8 mouse cellular contexts compared by ENCODE assay signal in the genomic region with DNA sequence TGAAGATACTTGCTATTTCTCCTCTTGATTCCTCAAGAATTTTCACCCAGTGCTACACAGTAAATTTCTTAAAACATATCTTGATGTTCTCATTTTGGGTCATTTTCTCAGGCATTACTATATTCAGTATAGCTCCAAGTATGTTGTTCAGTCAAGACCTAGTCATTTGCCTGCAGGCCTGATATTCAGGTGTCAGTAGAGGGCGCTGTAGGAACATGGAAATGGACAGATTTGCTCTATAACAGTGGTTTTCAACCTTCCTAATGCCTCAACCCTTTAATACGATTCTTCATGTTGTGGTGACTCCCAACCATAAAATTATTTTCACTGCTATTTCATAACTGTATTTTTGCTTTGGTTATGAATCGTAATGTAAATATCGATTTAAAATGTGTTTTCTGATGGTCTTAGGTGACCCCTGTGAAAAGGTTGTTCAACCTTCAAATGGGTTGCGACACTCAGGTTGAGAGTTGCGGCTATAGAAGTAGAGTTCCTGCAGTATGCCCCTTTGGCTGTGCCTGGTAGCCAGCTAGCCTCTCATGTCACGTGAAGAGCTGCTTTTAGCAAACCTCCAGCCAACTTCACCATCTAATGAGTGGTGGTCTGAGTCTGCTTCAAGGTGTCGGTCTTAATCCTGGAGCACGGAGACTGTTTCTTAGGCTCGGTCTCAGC. TPM values are rescaled to one million over a fixed set of nuclear protein-coding genes. Genes with fewer than 3 reads are reported as not detected.
DNase-seq lines count a peak whose midpoint lies in the region; ATAC-seq and TF ChIP-seq lines count a peak whose summit lies in the region.

No protein-coding gene starts in this region.

- no peaks in the 10 kb centered on the region for H3K36me3 ChIP-seq in heart, embryonic 11.5 days (ENCODE audit: control insufficient read depth, insufficient read depth, low read length)
- H3K36me3 ChIP-seq in hindbrain, embryonic 11.5 days (ENCODE audit: control insufficient read depth, insufficient read depth, low read length), result no peaks in the 10 kb centered on the region

- peak; percentile 76 for TF ChIP-seq CTCF in cortical plate, adult 2 months (IDR thresholded peaks at IDR 0.05; ENCODE audit: extremely low read depth, insufficient read depth, low read length)

- H3K27me3 ChIP-seq in heart, embryonic 11.5 days (ENCODE audit: control insufficient read depth, insufficient read depth, low read length), result no peaks in the 10 kb centered on the region
- H3K27me3 ChIP-seq in hindbrain, embryonic 11.5 days (ENCODE audit: control insufficient read depth, insufficient read depth, low read length), result no peaks in the 10 kb centered on the region

- H3K4me1 ChIP-seq in heart, embryonic 11.5 days (ENCODE audit: control insufficient read depth, insufficient read depth, low read length), result no peaks in the 10 kb centered on the region
- no peaks in the 10 kb centered on the region for H3K4me1 ChIP-seq in cortical plate, adult 2 months (ENCODE audit: control insufficient read depth, insufficient read depth, low read length)
- no peaks in the 10 kb centered on the region for H3K4me1 ChIP-seq in hindbrain, embryonic 11.5 days (replicated peaks; ENCODE audit: control insufficient read depth, insufficient read depth, low read length)

- H3K9me3 ChIP-seq in heart, embryonic 11.5 days (replicated peaks; ENCODE audit: control insufficient read depth, low read length), result no peaks in the 10 kb centered on the region
- H3K9me3 ChIP-seq in hindbrain, embryonic 11.5 days (ENCODE audit: control insufficient read depth, low read length), result no peaks in the 10 kb centered on the region

- 55% methylated on average over 10 of the region's 10 CpGs for WGBS in heart, embryonic 11.5 days (ENCODE audit: insufficient replicate concordance)
- WGBS in hindbrain, embryonic 11.5 days, result 59% methylated on average over 10 of the region's 10 CpGs

- no peak overlapping the region for H3K27ac ChIP-seq in heart, embryonic 11.5 days (ENCODE audit: low read depth, low read length)
- H3K27ac ChIP-seq in cortical plate, adult 2 months (ENCODE audit: insufficient read depth, low read length), result no peak overlapping the region
- no peak overlapping the region for H3K27ac ChIP-seq in hindbrain, embryonic 11.5 days (ENCODE audit: low read depth, low read length)

- no peak for TF ChIP-seq POLR2A in cortical plate, adult 2 months (IDR thresholded peaks at IDR 0.05; ENCODE audit: extremely low read depth, insufficient read depth, low read length)

- no peak overlapping the region for H3K9ac ChIP-seq in heart, embryonic 11.5 days (ENCODE audit: low read depth, low read length)
- no peak overlapping the region for H3K9ac ChIP-seq in hindbrain, embryonic 11.5 days (ENCODE audit: low read depth, low read length)

- DNase-seq in heart, postnatal 10 days, result peak; percentile 62 to 80
- peak; percentile 68 for DNase-seq in R1 (ENCODE audit: low read depth, low spot score)
- DNase-seq in hindbrain, embryonic 11.5 days (ENCODE audit: low spot score), result peak; percentile 82
- DNase-seq in left cerebral cortex, postnatal 10 days (ENCODE audit: extremely low spot score in 1 of 2, low spot score in 2 of 2), result peak; percentile 65 to 77
- peak; percentile 64 for DNase-seq in naive thymus-derived CD4-positive, alpha-beta T cell, adult 2 months (ENCODE audit: low read depth)
- peak; percentile 21 for DNase-seq in testis, postnatal 14 days (ENCODE audit: low spot score)

- intact Hi-C loops in heart, postnatal 10 days (cut with DNase I), result loop anchor here (1.0 kb wide), 1 partner anchor 423 kb away; no protein-coding TSS in a partner anchor
- intact Hi-C loops in left cerebral cortex, postnatal 10 days (cut with DNase I), result loop anchor here (2.0 kb wide), 2 partner anchors 422 to 568 kb away; no protein-coding TSS in a partner anchor

- no peak for ATAC-seq in heart, embryonic 11.5 days (replicated peaks; ENCODE audit: insufficient number of reproducible peaks, low FRiP score, low TSS enrichment)
- ATAC-seq in hindbrain, embryonic 11.5 days (ENCODE audit: low FRiP score), result no peak

- no peak overlapping the region for H3K4me2 ChIP-seq in heart, embryonic 11.5 days
- no peak overlapping the region for H3K4me2 ChIP-seq in hindbrain, embryonic 11.5 days (replicated peaks; ENCODE audit: low read depth, low read length)

- no peak overlapping the region for H3K4me3 ChIP-seq in heart, embryonic 11.5 days (ENCODE audit: low read depth, low read length)
- no peak overlapping the region for H3K4me3 ChIP-seq in cortical plate, adult 2 months (ENCODE audit: insufficient read depth, low read length)
- H3K4me3 ChIP-seq in hindbrain, embryonic 11.5 days (ENCODE audit: low read depth, low read length), result no peak overlapping the region

RNA-seq across cellular contexts. Expression of a gene that starts 35.9 kb away (rescaled TPM):
- 10 to 100 TPM; 11.0 to 12.6 TPM for total RNA-seq in heart, postnatal 10 days (2021)
- 27.2 and 30.0 TPM in 2 replicates for polyA plus RNA-seq in heart, embryonic 11.5 days (2014; fragmentation: Nextera tagmentation; extraction: Ambion mirVana)
- 36.5 and 38.7 TPM in 2 replicates for polyA plus RNA-seq in cortical plate, adult 2 months (2012; rRNA removed)
- 49.7 and 63.7 TPM in 2 replicates for polyA plus RNA-seq in hindbrain, embryonic 11.5 days (2014; fragmentation: Nextera tagmentation; extraction: Ambion mirVana)
- total RNA-seq in left cerebral cortex, postnatal 10 days (2021), result 10 to 100 TPM; 27.5 to 30.6 TPM

RNA-seq across cellular contexts. Expression of a gene that starts 36.2 kb away (rescaled TPM):
- total RNA-seq in heart, postnatal 10 days (2021), result 10 to 100 TPM; 37.9 to 40.9 TPM
- 71.4 and 71.6 TPM in 2 replicates for polyA plus RNA-seq in heart, embryonic 11.5 days (2014; fragmentation: Nextera tagmentation; extraction: Ambion mirVana)
- 72.4 and 74.9 TPM in 2 replicates for polyA plus RNA-seq in cortical plate, adult 2 months (2012; rRNA removed)
- 91.9 and 96.0 TPM in 2 replicates for polyA plus RNA-seq in hindbrain, embryonic 11.5 days (2014; fragmentation: Nextera tagmentation; extraction: Ambion mirVana)
- 10 to 100 TPM; 62.6 to 67.4 TPM for total RNA-seq in left cerebral cortex, postnatal 10 days (2021)

RNA-seq across cellular contexts. Expression of a gene that starts 51.8 kb away (rescaled TPM):
- total RNA-seq in heart, postnatal 10 days (2021), result under 1 TPM; 0.42 to 0.93 TPM
- polyA plus RNA-seq in heart, embryonic 11.5 days (2014; fragmentation: Nextera tagmentation; extraction: Ambion mirVana), result 0.30 and 0.49 TPM in 2 replicates
- polyA plus RNA-seq in cortical plate, adult 2 months (2012; rRNA removed), result 11.9 and 12.7 TPM in 2 replicates
- 10.3 and 13.9 TPM in 2 replicates for polyA plus RNA-seq in hindbrain, embryonic 11.5 days (2014; fragmentation: Nextera tagmentation; extraction: Ambion mirVana)
- 10 to 100 TPM; 12.5 to 17.0 TPM for total RNA-seq in left cerebral cortex, postnatal 10 days (2021)

Comparison
In these comparisons a context has a peak if more than half of its experiments do, and no peak if none do; other contexts are left out.
1. DNase-seq: peak in every context shown above with its lines; median percentile 82 in hindbrain, embryonic 11.5 days; 71 in heart, postnatal 10 days; 71 in left cerebral cortex, postnatal 10 days; 68 in R1; 64 in naive thymus-derived CD4-positive, alpha-beta T cell, adult 2 months; 21 in testis, postnatal 14 days.